ENCODE assay signal across 8 mouse cellular contexts in the genomic region with DNA sequence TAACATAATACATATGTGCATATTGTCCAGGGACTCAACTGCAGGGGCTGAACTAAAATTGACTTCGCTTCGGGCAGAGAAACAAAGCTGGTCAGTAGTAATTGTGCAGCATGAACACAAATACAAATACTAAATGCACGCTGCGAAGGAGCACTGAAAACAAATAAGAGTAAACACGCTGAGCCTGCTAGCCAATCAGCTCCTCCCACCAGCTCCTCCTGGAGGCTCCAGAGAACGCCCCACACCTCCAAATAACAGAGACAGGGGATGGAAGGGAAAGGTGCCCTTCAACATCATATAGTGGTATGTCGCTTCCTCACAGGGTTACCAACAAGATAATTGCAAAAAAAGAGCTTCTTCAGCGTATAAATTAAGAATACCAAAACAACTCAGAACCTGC.
A peak's percentile ranks its signal among the peaks of the same experiment; 100 is the strongest.
DNase-seq lines count a peak whose midpoint lies in the region; ATAC-seq and TF ChIP-seq lines count a peak whose summit lies in the region.

No protein-coding gene starts in this region.

- H3K9me3 ChIP-seq in heart, embryonic 10.5 days, result no peaks in the 10 kb centered on the region
- H3K9me3 ChIP-seq in midbrain, embryonic 16.5 days (replicated peaks; ENCODE audit: control insufficient read depth, low read length, poor library complexity, severe bottlenecking), result no peaks in the 10 kb centered on the region

- TF ChIP-seq CTCF in cerebellum, adult 2 months (IDR thresholded peaks at IDR 0.05; ENCODE audit: borderline replicate concordance, insufficient read depth, low read depth, low read length), result no peak

- WGBS in heart, embryonic 10.5 days, result 45% methylated on average over 8 of the region's 8 CpGs
- 18% methylated on average over 8 of the region's 8 CpGs for WGBS in cerebellum, adult 2 months
- 12% methylated on average over 8 of the region's 8 CpGs for WGBS in midbrain, embryonic 16.5 days

- H3K9ac ChIP-seq in midbrain, embryonic 16.5 days (ENCODE audit: low read depth, low read length), result peak overlapping the region; percentile 80

- H3K4me3 ChIP-seq in heart, embryonic 10.5 days, result peak overlapping the region; percentile 45
- peak overlapping the region; percentile 27 for H3K4me3 ChIP-seq in cerebellum, adult 2 months (replicated peaks; ENCODE audit: insufficient read depth, low read depth, low read length)
- H3K4me3 ChIP-seq in midbrain, embryonic 16.5 days (ENCODE audit: low read depth, low read length), result peak overlapping the region; percentile 41

- peak; percentile 25; the same call in 1 of the 2 replicates for ATAC-seq in frontal cortex, adult (ENCODE audit: low TSS enrichment)
- ATAC-seq in midbrain, embryonic 16.5 days, result peak; percentile 46

- H3K27me3 ChIP-seq in heart, embryonic 10.5 days (ENCODE audit: insufficient read depth, poor library complexity, severe bottlenecking), result no peaks in the 10 kb centered on the region
- no peaks in the 10 kb centered on the region for H3K27me3 ChIP-seq in cerebellum, adult 2 months (ENCODE audit: control insufficient read depth, insufficient read depth, low read length)
- H3K27me3 ChIP-seq in midbrain, embryonic 16.5 days (ENCODE audit: control insufficient read depth, insufficient read depth, low read depth, low read length), result no peaks in the 10 kb centered on the region

- peak overlapping the region; percentile 63 for H3K4me2 ChIP-seq in midbrain, embryonic 16.5 days (ENCODE audit: low read length)

- H3K27ac ChIP-seq in heart, embryonic 10.5 days, result peak overlapping the region; percentile 88
- H3K27ac ChIP-seq in cerebellum, adult 2 months (ENCODE audit: insufficient read depth, low read length), result no peak overlapping the region
- H3K27ac ChIP-seq in midbrain, embryonic 16.5 days (ENCODE audit: low read length), result peak overlapping the region; percentile 98

- H3K4me1 ChIP-seq in heart, embryonic 10.5 days, result peaks cover 57% of the 10 kb centered on the region
- peaks cover 3% of the 10 kb centered on the region; the same call in 1 of the 2 replicates for H3K4me1 ChIP-seq in cerebellum, adult 2 months (ENCODE audit: control insufficient read depth, insufficient read depth, low read length)
- peaks cover 51% of the 10 kb centered on the region for H3K4me1 ChIP-seq in midbrain, embryonic 16.5 days (ENCODE audit: control insufficient read depth, insufficient read depth, low read length)

- DNase-seq in heart, embryonic 10.5 days (ENCODE audit: low spot score), result no peak
- DNase-seq in heart, adult 9 months (ENCODE audit: low spot score in 2 of 2), result no peak
- peak; percentile 57 to 68 for DNase-seq in cerebellum, adult 2 months
- DNase-seq in layer of hippocampus, postnatal 14 days (ENCODE audit: low spot score in 2 of 2), result peak; percentile 37 to 51
- peak; percentile 51 for DNase-seq in thymus, postnatal 4 days
- DNase-seq in urinary bladder, postnatal 4 days (ENCODE audit: low spot score in 2 of 2), result no peak

- TF ChIP-seq POLR2A in cerebellum, adult 2 months (IDR thresholded peaks at IDR 0.05; ENCODE audit: borderline replicate concordance, insufficient read depth, low read length), result no peak

- H3K36me3 ChIP-seq in heart, embryonic 10.5 days, result no peaks in the 10 kb centered on the region
- no peaks in the 10 kb centered on the region for H3K36me3 ChIP-seq in midbrain, embryonic 16.5 days (ENCODE audit: control insufficient read depth, insufficient read depth, low read length)

Comparison
In these comparisons a context has a peak if more than half of its experiments do, and no peak if none do; other contexts are left out.
1. DNase-seq: peak in cerebellum, adult 2 months (2 of 2), layer of hippocampus, postnatal 14 days (2 of 2) and thymus, postnatal 4 days (single experiment); none in heart, embryonic 10.5 days (single experiment), heart, adult 9 months (0 of 2) and urinary bladder, postnatal 4 days (0 of 2).
2. Peak in every context shown above with its lines, with median percentiles within 50 percentile points of each other: H3K4me3 ChIP-seq.